Comparison of ENCODE assay signal across 8 mouse cellular contexts in the genomic region with DNA sequence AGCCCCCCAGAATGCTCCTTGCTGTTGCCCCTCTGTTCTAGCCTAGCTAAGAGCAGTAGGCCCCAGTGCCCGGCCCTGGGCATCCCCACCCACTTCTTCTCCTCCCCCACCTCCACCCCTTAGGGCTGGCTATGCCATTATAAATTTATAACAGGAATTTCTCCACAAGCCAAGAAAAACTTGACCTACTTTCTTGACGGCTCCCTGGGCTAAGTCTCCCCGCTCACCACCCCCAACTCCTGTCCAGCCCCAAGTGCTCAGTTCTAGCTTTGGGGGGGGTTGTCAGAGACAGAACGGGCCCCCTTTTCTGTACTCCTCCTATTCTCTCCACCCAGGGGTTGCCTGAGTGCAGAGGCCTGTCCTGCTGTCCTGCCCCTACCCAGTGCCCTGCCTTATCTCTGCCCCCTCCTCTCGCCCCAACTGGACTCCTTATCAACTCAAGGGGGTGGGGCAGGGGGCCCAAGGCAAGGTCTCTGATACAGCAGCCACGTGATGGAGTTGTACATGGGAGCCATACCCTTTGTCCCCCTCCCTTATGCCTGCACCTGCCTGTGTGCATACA. TPM values are rescaled to one million over a fixed set of nuclear protein-coding genes. Genes with fewer than 3 reads are reported as not detected.
DNase-seq lines count a peak whose midpoint lies in the region; ATAC-seq lines count a peak whose summit lies in the region.

No protein-coding gene starts in this region.

- H3K27ac ChIP-seq in forebrain, embryonic 15.5 days (replicated peaks): peak overlapping the region; percentile 96

- H3K27me3 ChIP-seq in forebrain, embryonic 15.5 days: no peaks in the 10 kb centered on the region

- peak overlapping the region; percentile 23; the same call in 1 of the 2 replicates for H3K4me3 ChIP-seq in forebrain, embryonic 15.5 days

- peaks cover 17% of the 10 kb centered on the region for H3K36me3 ChIP-seq in forebrain, embryonic 15.5 days

- H3K4me1 ChIP-seq in forebrain, embryonic 15.5 days: peaks cover 84% of the 10 kb centered on the region

- WGBS in forebrain, embryonic 15.5 days: 13% methylated on average over 6 of the region's 6 CpGs

- peak overlapping the region; percentile 48 for H3K4me2 ChIP-seq in forebrain, embryonic 15.5 days (replicated peaks)

- no peak for ATAC-seq in forebrain, embryonic 15.5 days (replicated peaks)
- ATAC-seq in frontal cortex, adult (ENCODE audit: low TSS enrichment): no peak
- no peak for ATAC-seq in monocyte, adult 5-6 weeks (replicated peaks; ENCODE audit: insufficient number of reproducible peaks, low FRiP score, low TSS enrichment, poor library complexity, severe bottlenecking)

- DNase-seq in right cerebral cortex, postnatal 25 days: peak; percentile 17
- no peak for DNase-seq in right cerebral cortex, postnatal 4 days
- peak; percentile 74 for DNase-seq in kidney, adult 18-20 months
- DNase-seq in lung, postnatal 10 days: peak; percentile 57
- DNase-seq in thymus, postnatal 36 days: no peak

- H3K9ac ChIP-seq in forebrain, embryonic 15.5 days (replicated peaks): peak overlapping the region; percentile 51

- H3K9me3 ChIP-seq in forebrain, embryonic 15.5 days: no peaks in the 10 kb centered on the region

RNA-seq across cellular contexts. Expression of a gene that starts 10.9 kb away (rescaled TPM):
- polyA plus RNA-seq in forebrain, embryonic 15.5 days (2015; fragmentation: Nextera tagmentation; extraction: Ambion mirVana): 164 and 166 TPM in 2 replicates
- 3.4 to 5.4 TPM (median 4.3 TPM) in 3 replicates for total RNA-seq in monocyte, adult 5-6 weeks (2017)

RNA-seq across cellular contexts. Expression of a gene that starts 22.1 kb away (rescaled TPM):
- 85.1 and 93.6 TPM in 2 replicates for polyA plus RNA-seq in forebrain, embryonic 15.5 days (2015; fragmentation: Nextera tagmentation; extraction: Ambion mirVana)
- total RNA-seq in monocyte, adult 5-6 weeks (2017): 10.9 to 25.7 TPM (median 22.4 TPM) in 3 replicates

RNA-seq across cellular contexts. Expression of a gene that starts 23.8 kb away (rescaled TPM):
- polyA plus RNA-seq in forebrain, embryonic 15.5 days (2015; fragmentation: Nextera tagmentation; extraction: Ambion mirVana): 3.6 TPM in 2 replicates
- total RNA-seq in monocyte, adult 5-6 weeks (2017): 0.68 to 4.7 TPM (median 1.9 TPM) in 3 replicates

RNA-seq across cellular contexts. Expression of a gene that starts 44.0 kb away (rescaled TPM):
- 30.2 and 31.7 TPM in 2 replicates for polyA plus RNA-seq in forebrain, embryonic 15.5 days (2015; fragmentation: Nextera tagmentation; extraction: Ambion mirVana)
- 108 to 125 TPM (median 112 TPM) in 3 replicates for total RNA-seq in monocyte, adult 5-6 weeks (2017)

RNA-seq across cellular contexts. Expression of a gene that starts 50.2 kb away (rescaled TPM):
- not detected in 2 replicates for polyA plus RNA-seq in forebrain, embryonic 15.5 days (2015; fragmentation: Nextera tagmentation; extraction: Ambion mirVana)
- total RNA-seq in monocyte, adult 5-6 weeks (2017): not detected in 3 replicates

Comparison
In these comparisons a context has a peak if more than half of its experiments do, and no peak if none do; other contexts are left out.
1. DNase-seq: peak in right cerebral cortex, postnatal 25 days (single experiment), kidney, adult 18-20 months (single experiment) and lung, postnatal 10 days (single experiment); none in right cerebral cortex, postnatal 4 days (single experiment) and thymus, postnatal 36 days (0 of 2).